Mouse (Mus musculus) ES-CJ7 (cell line): ENCODE results near the gene Ccr8.

Experiments
- DNase-seq: peaks from one replicate; pipeline ENCODE4 v3.0.0; 2011; ENCODE audit warnings: low read depth, low spot score

The Ccr8 gene

GRCm38 (mm10) chr9:120091086-120091485 lies 828 bp upstream of the Ccr8 start:
- DNase-seq = no peak

DNA sequence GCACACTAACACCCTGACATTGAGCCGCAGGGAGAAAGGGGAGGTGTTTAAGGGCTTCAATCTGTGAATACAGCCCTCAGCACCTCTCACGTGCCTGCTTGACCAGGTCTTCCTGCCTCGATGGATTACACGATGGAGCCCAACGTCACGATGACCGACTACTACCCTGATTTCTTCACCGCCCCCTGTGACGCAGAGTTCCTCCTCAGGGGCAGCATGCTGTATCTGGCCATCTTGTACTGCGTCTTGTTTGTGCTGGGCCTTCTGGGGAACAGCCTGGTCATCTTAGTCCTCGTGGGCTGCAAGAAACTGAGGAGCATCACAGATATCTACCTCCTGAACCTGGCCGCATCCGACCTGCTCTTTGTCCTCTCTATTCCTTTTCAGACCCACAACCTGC lies 1.8 kb downstream of the Ccr8 start:
- DNase-seq = no peak

DNA sequence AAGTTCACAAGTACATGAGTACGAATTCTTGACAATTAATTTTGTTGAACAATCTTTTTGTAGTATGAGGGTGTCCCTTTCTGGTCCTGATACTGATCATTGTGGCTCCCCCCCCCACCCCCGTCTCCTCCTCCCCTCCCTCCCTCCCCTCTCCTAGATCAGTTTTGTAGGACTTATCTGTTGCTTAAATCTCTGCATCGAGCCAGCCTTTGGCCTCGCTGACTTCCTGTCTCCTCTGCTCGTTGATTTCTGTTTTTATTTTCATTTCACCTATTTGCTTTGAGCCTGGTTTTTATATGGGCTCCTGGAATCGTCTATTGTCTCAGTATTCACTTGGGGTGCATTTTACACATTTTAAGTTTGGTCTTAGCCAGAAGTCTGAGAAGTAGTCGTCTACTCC lies 4.0 kb downstream of the Ccr8 start:
- no peak for DNase-seq

DNA sequence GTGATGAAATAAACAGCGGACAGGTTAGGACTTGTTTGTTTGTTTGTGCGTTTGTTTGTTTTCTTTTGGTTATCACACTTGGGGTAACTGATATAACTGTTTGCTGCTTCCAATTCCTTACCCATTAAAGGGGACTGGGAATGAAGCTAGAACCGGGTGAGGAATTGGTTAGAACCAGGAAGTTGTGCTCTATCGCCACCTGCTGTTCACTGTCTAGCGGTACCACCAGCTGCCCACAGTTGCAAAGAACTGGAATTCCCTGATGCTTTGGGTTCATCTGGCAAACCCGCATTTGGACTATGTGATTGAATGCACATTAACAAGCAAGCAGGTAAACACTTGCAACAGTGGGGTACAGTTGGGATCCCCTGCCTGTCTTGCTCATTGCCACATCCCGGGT lies 6.8 kb downstream of the Ccr8 start:
- peak; percentile 87 for DNase-seq

DNA sequence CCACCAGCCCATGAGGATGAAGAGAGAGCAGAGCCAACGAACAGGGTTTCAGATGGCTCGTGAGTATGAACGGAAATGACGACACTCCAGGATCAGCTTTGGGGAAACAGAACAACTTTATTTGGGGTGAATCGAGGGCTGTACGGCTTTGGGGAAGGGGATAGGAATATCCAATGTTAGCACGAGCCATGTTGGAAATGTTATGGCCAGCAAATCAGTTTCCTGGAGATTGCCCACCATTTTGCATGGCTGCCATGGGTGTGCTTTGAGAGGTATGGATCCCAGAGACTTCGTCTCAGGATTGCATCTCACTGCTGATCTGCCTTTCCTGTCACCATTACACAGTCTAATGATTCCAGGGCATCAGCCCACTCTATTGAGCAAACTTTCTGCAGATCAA lies 7.4 kb downstream of the Ccr8 start:
- DNase-seq = no peak

DNA sequence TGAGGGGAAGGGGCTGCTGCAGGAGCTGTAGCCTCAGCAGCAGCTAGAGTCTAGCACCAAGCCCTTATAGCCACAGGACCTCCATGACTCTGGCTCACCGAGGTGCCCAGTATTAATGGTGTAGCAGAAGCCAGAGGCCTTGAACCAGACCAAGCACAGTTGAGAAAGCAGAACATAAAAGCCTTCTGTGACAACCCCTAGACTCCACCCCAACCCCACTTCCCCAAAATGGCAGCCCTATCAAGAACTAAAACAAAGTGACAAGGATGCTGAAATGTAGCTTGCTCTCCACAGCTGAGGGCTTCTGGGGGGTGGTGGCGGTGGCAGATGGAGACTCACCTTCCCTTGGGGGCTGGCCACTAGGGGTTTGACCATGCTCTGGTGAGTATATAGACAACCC lies 9.3 kb downstream of the Ccr8 start:
- no peak for DNase-seq

GRCm38 (mm10) chr9:120108953-120109352 lies 17.0 kb downstream of the Ccr8 start:
- DNase-seq = peak; percentile 33

GRCm38 (mm10) chr9:120110211-120111018 lies 18.5 kb downstream of the Ccr8 start, which contains the start of gene Slc25a38:
Gene Slc25a38 (plus strand): TSS chr9:120110374.
- DNase-seq = peak; percentile 96

DNA sequence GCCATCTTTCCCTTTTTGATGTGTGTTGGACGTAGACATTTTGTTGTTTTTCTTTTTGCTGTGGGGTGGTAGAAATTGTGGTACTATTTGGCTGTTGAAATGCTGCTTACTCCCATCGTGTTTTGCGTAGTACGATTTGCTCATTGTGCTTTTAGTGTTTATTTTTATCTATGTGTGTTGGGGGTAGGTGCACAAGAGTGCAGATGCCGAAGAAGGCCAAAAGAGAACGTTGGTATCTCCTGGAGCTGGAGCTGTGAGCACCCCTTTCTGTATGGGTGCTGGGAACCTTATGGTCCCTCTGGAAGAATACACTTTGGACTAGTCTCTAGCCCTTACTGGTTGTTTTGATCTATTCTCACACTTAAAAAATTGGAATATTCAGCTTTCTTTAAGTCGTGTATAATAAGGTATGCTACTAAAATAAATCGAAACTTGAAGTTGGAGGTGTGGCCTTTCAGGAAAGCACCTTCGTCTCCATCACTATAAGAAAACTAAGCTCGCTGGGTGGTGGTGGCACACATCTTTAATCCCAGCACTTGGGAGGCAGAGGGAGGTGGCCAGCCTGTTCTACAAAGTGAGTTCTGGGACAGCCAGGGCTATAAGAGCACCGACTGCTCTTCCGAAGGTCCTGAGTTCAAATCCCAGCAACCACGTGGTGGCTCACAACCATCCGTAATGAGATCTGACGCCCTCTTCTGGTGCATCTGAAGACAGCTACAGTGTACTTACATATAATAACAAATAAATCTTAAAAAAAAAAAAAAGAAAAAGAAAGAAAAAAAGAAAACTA lies 19.4 kb downstream of the Ccr8 start:
- no peak for DNase-seq

DNA sequence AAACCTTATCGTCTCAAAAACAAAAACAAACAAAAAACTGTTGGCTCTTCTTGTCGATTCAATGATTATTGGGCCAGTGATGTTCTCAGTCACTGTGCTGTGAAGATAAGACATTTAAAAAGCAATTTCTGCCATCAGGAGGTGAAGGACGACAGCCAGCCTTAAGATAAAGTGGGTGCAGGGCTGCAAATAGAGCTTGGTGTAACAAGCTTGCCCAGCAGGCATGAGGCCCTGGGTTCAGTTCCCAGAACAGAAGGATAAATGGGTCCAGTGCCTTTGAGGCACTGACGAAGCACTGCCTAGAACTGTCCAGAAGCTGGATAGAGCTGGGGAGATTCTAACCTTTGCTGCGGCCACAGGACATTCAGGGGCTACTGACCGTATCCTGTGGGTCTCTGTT lies 20.6 kb downstream of the Ccr8 start:
- DNase-seq = no peak

- DNase-seq = no peak
These were observed 21.5 kb downstream of the Ccr8 start for GRCm38 (mm10) chr9:120113456-120113855.

DNA sequence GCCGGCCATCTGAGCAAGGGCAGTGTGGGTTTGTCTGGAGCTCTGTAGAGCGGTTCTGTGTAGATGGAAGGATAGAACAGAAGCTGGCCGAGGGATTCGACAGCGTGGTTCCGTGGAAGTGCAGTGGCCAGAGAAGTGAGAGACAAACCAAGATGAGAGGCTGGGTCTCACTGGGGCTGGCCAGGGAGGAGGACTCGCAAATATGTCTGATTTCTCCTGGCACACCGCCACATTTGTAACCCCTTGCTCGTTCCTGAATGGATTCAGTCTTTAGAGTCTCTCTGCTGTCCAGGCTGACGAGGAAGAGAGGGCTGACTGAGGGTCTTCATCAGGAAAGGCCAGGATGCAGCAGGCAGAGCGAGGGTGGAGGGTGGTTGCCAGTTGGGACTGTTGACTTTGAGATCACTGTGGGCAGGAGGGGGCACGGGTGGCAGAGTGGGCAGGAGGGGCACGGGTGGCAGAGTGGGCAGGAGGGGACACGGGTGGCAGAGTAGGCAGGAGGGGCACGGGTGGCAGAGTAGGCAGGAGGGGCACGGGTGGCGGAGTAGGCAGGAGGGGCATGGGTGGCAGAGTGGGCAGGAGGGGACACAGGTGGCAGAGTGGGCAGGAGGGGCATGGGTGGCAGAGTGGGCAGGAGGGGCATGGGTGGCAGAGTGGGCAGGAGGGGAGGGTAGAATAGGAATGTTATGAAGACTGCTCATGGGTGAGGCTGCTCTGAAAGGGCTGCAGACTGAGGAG lies 22.3 kb downstream of the Ccr8 start:
- DNase-seq = no peak

DNA sequence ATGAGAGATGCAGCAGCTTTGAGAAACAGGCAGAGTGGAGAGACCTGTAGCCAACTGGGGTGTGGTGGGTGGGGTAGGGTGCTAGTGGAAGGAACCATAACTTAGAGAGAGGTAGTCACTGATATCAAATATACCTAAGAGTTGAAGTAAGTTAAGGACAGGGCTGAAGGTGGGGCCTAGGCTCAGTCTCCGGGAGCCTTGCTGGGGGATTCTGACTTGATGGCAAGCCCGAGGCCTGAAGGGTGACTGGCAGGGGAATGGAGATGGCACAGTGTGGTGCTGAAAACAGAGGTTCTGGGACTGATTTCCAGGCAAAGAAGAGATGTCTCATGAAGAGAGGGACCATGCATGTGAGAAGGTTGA lies 22.9 kb downstream of the Ccr8 start:
- DNase-seq = no peak

DNA sequence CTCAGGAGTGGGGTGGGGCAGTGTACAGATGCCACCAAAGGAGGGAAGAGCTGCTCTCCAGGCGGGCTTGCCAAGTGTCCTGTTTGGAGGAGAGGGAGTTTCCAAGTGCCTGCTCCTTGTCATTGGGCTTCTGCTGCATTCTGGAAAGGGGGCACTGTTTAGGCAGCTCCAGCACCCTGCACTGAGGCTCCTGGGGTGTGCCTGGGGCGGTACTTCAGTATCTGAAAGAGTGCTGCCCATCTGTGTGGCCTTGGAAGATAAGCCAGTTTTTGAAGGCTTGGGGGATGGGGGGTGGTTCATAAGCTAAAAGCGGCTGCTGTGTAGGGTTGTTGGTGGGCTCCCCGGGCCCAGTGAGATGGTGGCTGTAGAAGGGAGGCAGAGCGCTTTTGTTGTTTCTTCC lies 23.7 kb downstream of the Ccr8 start:
- no peak for DNase-seq

DNA sequence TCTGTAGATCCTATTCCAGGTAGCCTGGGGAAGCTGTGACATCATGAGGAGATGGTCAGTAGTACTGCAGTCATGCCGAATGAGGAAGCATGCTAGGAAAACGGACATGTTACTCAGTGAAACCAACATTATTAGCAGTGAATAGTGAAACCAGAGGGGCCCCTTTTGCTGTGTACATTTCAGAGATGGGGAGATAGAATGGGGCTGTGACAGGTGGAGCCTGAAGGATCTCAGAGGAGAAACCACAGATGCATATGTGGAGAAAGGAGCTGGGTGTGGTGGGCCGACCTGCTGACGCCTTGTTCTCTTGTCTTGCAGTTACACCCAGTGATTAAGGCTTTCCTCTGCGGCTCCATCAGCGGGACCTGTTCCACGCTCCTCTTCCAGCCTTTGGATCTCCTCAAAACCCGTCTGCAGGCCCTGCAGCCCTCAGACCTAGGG lies 24.3 kb downstream of the Ccr8 start:
- no peak for DNase-seq

DNA sequence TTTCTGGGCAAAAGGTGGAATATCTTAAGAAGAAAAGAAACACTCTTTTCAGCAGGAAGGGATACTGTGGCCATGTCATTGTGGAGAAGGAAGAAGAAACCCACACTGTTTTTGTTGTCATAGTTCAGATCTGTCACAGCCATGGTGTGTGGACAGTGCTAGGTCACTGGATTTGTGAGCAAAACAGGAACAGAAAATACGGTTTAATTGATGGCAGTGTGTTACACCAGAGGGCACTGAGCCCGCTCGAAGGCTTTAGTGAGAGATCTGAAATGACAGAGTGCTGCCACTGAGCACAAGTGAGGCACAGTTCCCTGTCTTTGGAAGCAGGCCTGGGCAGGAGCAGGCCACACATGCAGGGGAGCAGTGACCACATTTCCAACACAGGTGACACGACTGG lies 26.3 kb downstream of the Ccr8 start:
- DNase-seq = no peak

GRCm38 (mm10) chr9:120120503-120120902 lies 28.6 kb downstream of the Ccr8 start:
- no peak for DNase-seq

DNA sequence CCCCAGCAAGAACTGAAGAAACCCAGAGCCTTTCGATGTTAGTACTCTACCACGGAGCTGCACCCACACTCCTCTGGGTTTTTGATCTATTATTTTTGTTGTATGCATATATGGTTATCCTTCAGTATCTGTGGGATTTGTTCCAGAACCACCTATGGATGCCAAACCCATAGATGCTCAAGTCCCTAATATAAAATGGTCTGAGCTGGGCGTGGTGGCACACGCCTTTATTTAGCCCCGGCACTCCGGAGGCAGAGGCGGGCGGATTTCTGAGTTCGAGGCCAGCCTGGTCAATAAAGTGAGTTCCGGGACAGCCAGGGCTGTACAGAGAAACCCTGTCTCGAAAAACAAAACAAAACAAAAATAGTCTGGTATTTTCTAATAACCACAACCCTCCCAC lies 35.0 kb downstream of the Ccr8 start:
- no peak for DNase-seq

DNA sequence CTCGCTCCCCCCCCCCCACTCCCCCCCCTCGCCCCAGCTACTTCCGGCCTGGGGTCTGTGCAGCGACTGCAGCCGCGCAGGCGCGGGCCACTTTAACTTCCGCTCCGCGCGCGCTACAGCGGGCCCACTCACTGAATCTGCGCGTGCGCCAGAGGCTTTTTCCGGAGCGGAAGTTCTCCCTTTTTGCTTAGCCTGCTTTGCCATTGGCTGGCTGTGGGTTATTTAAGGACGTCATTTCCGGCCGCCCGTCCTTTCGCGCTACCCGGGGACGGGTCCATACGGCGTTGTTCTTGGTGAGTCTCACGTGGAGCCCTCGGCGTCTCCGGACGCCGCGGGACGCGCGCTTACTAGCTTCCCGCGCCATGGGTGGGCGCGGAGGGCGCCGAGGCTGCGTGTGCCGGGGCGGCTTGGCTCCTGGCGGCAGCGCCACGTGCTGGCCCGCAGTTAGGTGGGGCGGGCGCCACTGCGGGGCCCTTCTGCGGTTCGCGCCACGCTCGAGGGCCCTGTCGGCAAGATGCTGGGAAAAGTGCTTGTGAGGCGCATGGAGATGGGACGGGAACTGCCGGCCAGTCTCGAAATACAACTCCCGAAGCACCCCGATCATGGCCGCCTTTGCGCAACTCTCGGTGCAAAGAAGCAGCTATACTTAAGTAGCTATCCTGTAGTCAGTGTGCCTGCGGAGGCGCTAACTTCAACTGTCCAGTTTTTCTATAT lies 35.8 kb downstream of the Ccr8 start, which contains the start of gene Rpsa:
TSS of gene Rpsa (plus strand) at position 152 of the 714 bp plus-strand sequence.
- peak; percentile 98 for DNase-seq

- DNase-seq = no peak
These were observed 37.4 kb downstream of the Ccr8 start for GRCm38 (mm10) chr9:120129276-120129675.

GRCm38 (mm10) chr9:120131784-120132288 lies 39.9 kb downstream of the Ccr8 start:
- no peak for DNase-seq
